Mouse (Mus musculus): ENCODE measurements around the gene Prom2. TPM values are rescaled to one million over a fixed set of nuclear protein-coding genes. Genes with fewer than 3 reads are reported as not detected.

Gene Prom2
- polyA plus RNA-seq (2017; shearing (Covaris generic)), result under 1 TPM in 1 of 2 experiments, not detected in 1; 0.28 TPM

GRCm38 (mm10) chr2:127541185-127541584, at the start of gene Prom2:
Prom2 (minus strand) TSS chr2:127541467.

GRCm38 (mm10) chr2:127586694-127587513, 45.6 kb upstream of the Prom2 start, which contains the start of the genes Zfp661 and Mrps5:
Zfp661 (minus strand) TSS chr2:127587094.
Mrps5 (plus strand) TSS chr2:127587222.

GRCm38 (mm10) chr2:127522006-127522441, 19.2 kb downstream of the Prom2 start, which contains the start of gene Kcnip3:
Kcnip3 (minus strand) TSS chr2:127522094.

Other genes with a start within 250 kb of the Prom2 start
- gene Dusp2, start 205.3 kb downstream of the Prom2 start, polyA plus RNA-seq (2017; shearing (Covaris generic)), result 100 to 1,000 TPM; 263 to 563 TPM
- gene Astl, start 202.8 kb downstream of the Prom2 start, polyA plus RNA-seq (2017; shearing (Covaris generic)), result under 1 TPM; 0.17 to 0.42 TPM
- gene Adra2b, start 178.3 kb downstream of the Prom2 start, polyA plus RNA-seq (2017; shearing (Covaris generic)), result under 1 TPM in 1 of 2 experiments, not detected in 1; 0.15 TPM
- gene Gpat2, start 116.3 kb downstream of the Prom2 start, polyA plus RNA-seq (2017; shearing (Covaris generic)), result under 1 TPM in 1 of 2 experiments, not detected in 1; 0.97 TPM
- gene Fahd2a, start 96.9 kb downstream of the Prom2 start, polyA plus RNA-seq (2017; shearing (Covaris generic)), result 10 to 100 TPM; 36.5 to 37.9 TPM
- gene Kcnip3, start 19.4 kb downstream of the Prom2 start, polyA plus RNA-seq (2017; shearing (Covaris generic)), result under 1 TPM; 0.32 to 0.58 TPM
- gene Zfp661, start 45.6 kb upstream of the Prom2 start, polyA plus RNA-seq (2017; shearing (Covaris generic)), result 1 to 10 TPM in 1 of 2 experiments, under 1 TPM in 1; 0.87 to 1.2 TPM
- gene Mrps5, start 45.8 kb upstream of the Prom2 start, polyA plus RNA-seq (2017; shearing (Covaris generic)), result 100 to 1,000 TPM in 1 of 2 experiments, 10 to 100 TPM in 1; 84.9 to 123 TPM
- under 1 TPM in 1 of 2 experiments, not detected in 1; 0.28 TPM for gene Mal, start 115.2 kb upstream of the Prom2 start, polyA plus RNA-seq (2017; shearing (Covaris generic))
- gene Mall, start 188.5 kb upstream of the Prom2 start, polyA plus RNA-seq (2017; shearing (Covaris generic)), result not detected
- gene Nphp1, start 247.4 kb upstream of the Prom2 start, polyA plus RNA-seq (2017; shearing (Covaris generic)), result under 1 TPM; 0.07 to 0.47 TPM